Mouse (Mus musculus): Measurements from ENCODE around the gene AY358078. TPM values are rescaled to one million over a fixed set of nuclear protein-coding genes. Genes with fewer than 3 reads are reported as not detected.
A peak's percentile ranks its signal among the peaks of the same experiment; 100 is the strongest.
"Not testable (repeated sequence)": the region's sequence is repeated elsewhere in the genome, so short reads cannot be mapped to it uniquely, and the experiment has no call there.

Gene AY358078
- total and polyA plus RNA-seq, 3 experiments = not detected

- Histone ChIP-seq H3K36me3 (ENCODE audit: control insufficient read depth in 1 of 2, insufficient read depth in 2 of 2, low read length in 2 of 2) (no peaks in the 10 kb centered on the region), H3K4me3 (ENCODE audit: control insufficient read depth in 1 of 2, insufficient read depth in 1 of 2, low read depth in 2 of 2, low read length in 2 of 2) (no peak overlapping the region), H3K9me3 (replicated peaks; ENCODE audit: insufficient read depth, low read length) (no peaks in the 10 kb centered on the region), H3K9ac (ENCODE audit: control insufficient read depth, low read depth, low read length, poor library complexity, severe bottlenecking) (no peak overlapping the region), H3K27ac (ENCODE audit: control insufficient read depth, low read depth, low read length) (no peak overlapping the region), H3K79me2 (ENCODE audit: control insufficient read depth, insufficient read depth, low read length, poor library complexity) (no peaks in the 10 kb centered on the region), H3K4me1 (ENCODE audit: control insufficient read depth in 1 of 2, insufficient read depth in 2 of 2, low read length in 2 of 2) (no peaks in the 10 kb centered on the region), H3K27me3 (ENCODE audit: control insufficient read depth in 1 of 2, insufficient read depth in 2 of 2, low read length in 2 of 2) (no peaks in the 10 kb centered on the region)
- DNase-seq (ENCODE audit: low read depth, low spot score) = no peak
- no peak for TF ChIP-seq SMC3 (IDR thresholded peaks at IDR 0.05; ENCODE audit: low read depth, low read length)
- no peak for TF ChIP-seq BHLHE40 (IDR thresholded peaks at IDR 0.05; ENCODE audit: borderline replicate concordance, low read depth, low read length)
- no peak for TF ChIP-seq UBTF (IDR thresholded peaks at IDR 0.05; ENCODE audit: borderline replicate concordance, insufficient read depth, low read depth, low read length)
- no peak for TF ChIP-seq RCOR1 (IDR thresholded peaks at IDR 0.05; ENCODE audit: low read depth, low read length)
- TF ChIP-seq ZMIZ1 (IDR thresholded peaks at IDR 0.05; ENCODE audit: low read depth, low read length) = no peak
- no peak for TF ChIP-seq NELFE (IDR thresholded peaks at IDR 0.05; ENCODE audit: low read depth, low read length)
- TF ChIP-seq GATA1 (IDR thresholded peaks at IDR 0.05; ENCODE audit: low read depth, low read length) = no peak
- no peak for TF ChIP-seq ZC3H11A (IDR thresholded peaks at IDR 0.05; ENCODE audit: low read depth, low read length)
- TF ChIP-seq HCFC1 (IDR thresholded peaks at IDR 0.05; ENCODE audit: low read depth, low read length) = no peak
- no peak for TF ChIP-seq EP300 (IDR thresholded peaks at IDR 0.05; ENCODE audit: low read depth in 1 of 2, low read length in 2 of 2)
- TF ChIP-seq SIN3A (IDR thresholded peaks at IDR 0.05; ENCODE audit: low read length) = no peak
- no peak for TF ChIP-seq ELF1 (IDR thresholded peaks at IDR 0.05; ENCODE audit: low read depth, low read length)
- TF ChIP-seq CHD2 (IDR thresholded peaks at IDR 0.05; ENCODE audit: low read length) = no peak
- TF ChIP-seq MYC (IDR thresholded peaks at IDR 0.05; ENCODE audit: low read depth, low read length) = no peak
- TF ChIP-seq TCF12 (IDR thresholded peaks at IDR 0.05; ENCODE audit: low read depth, low read length) = no peak
- no peak for TF ChIP-seq KAT2A (conservative IDR thresholded peaks at IDR 0.05; ENCODE audit: low read depth, low read length)
- no peak for TF ChIP-seq MAZ (IDR thresholded peaks at IDR 0.05; ENCODE audit: low read depth, low read length)
Observed at GRCm38 (mm10) chr14:51826625-51827024, 26.8 kb downstream of the AY358078 start.

- H3K9me3 ChIP-seq (replicated peaks; ENCODE audit: insufficient read depth, low read length); H3K4me1 ChIP-seq (ENCODE audit: control insufficient read depth in 1 of 2, insufficient read depth in 2 of 2, low read length in 2 of 2); H3K36me3 ChIP-seq (ENCODE audit: control insufficient read depth in 1 of 2, insufficient read depth in 2 of 2, low read length in 2 of 2); H3K79me2 ChIP-seq (ENCODE audit: control insufficient read depth, insufficient read depth, low read length, poor library complexity); H3K4me3 ChIP-seq (ENCODE audit: control insufficient read depth in 1 of 2, insufficient read depth in 1 of 2, low read depth in 2 of 2, low read length in 2 of 2); H3K27me3 ChIP-seq (ENCODE audit: control insufficient read depth in 1 of 2, insufficient read depth in 2 of 2, low read length in 2 of 2); H3K9ac ChIP-seq (ENCODE audit: control insufficient read depth, low read depth, low read length, poor library complexity, severe bottlenecking); H3K27ac ChIP-seq (ENCODE audit: control insufficient read depth, low read depth, low read length): not testable (repeated sequence)
- TF ChIP-seq CTCF (IDR thresholded peaks at IDR 0.05 in 2 of 3, conservative IDR thresholded peaks at IDR 0.05 in 1 of 3; ENCODE audit: control insufficient read depth in 1 of 3, insufficient read depth in 1 of 3, low read depth in 2 of 3, low read length in 3 of 3, poor library complexity in 1 of 3, severe bottlenecking in 1 of 3) = peak in 2 of 3 experiments; percentile 25 to 39; a peak in 4 of 6 replicates
- TF ChIP-seq SMC3 (IDR thresholded peaks at IDR 0.05; ENCODE audit: low read depth, low read length) = peak; percentile 38
- peak; percentile 21 for TF ChIP-seq RAD21 (IDR thresholded peaks at IDR 0.05; ENCODE audit: low read depth, low read length)
- DNase-seq (ENCODE audit: low read depth, low spot score) = peak; percentile 13
Observed at GRCm38 (mm10) chr14:51827842-51828241, 28.0 kb downstream of the AY358078 start.
